Mouse (Mus musculus) liver, adult 2 months (tissue): ENCODE results near the gene Selenos.

ENCODE experiments used
- CTCF ChIP-seq: fragments of 200-500 bp; IDR thresholded peaks from 2 replicates; pipeline ENCODE4 v1.5.1; 2011; ENCODE audit warnings: low read depth, low read length, control low read depth
- POLR2A ChIP-seq: fragments of 200-500 bp; IDR thresholded peaks from 2 replicates; pipeline ENCODE4 v1.6.1; 2011; ENCODE audit warnings: low read length, control low read depth; ENCODE audit not compliant: insufficient read depth; ENCODE audit errors: extremely low read depth

- no peak for TF ChIP-seq CTCF
- TF ChIP-seq POLR2A: no peak
Observed at GRCm38 (mm10) chr7:66038261-66038660, 41.2 kb upstream of the Selenos start.
